Mouse (Mus musculus): ENCODE results near the gene Pdxdc1.
"Not testable (repeated sequence)": the region's sequence is repeated elsewhere in the genome, so short reads cannot be mapped to it uniquely, and the experiment has no call there.

The Pdxdc1 gene

DNA sequence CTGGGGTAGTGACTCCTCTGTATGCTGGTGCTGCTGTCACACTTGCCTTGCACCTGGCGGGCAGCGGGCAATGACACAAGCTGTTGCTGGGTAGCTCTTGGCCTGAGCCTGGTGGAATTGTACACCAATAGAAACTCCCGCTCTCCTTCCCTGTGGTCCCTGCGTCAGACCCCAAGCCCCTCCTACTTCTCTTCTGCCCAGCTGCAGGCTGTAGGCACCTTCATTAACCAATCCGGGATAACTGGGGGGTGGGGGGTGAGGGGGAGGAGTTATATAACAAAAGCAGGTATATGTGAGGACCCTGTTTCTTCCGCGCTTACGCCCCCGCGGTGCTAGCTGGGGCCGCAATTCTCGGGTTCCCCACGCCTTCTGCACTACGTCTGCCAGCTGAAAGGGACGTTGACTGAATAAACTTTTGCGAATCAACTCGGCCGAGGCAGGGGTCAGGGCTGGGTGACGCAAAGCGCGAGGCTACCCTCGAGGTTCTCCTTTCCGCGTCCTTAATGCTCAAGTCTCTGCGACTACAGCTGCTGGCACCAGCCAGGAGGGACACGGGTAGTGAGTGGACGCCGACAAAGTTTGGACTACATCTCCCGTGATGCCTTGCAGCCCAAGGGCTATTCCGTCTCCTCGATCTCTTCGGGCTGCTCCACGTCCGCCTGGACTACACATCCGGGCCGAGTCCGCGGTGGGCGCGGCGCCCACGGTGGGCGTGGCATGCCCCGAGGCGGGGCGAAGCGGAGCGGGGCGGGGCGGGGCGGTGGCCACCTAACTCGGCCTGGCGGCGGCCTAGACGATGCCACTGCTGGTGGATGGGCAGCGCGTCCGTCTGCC is 84.2 kb downstream of the Pdxdc1 start, which contains the start of gene Ntan1:
TSS of gene Ntan1 (plus strand) at position 286 of the 834 bp plus-strand sequence.
- DNase-seq (ENCODE audit: low read depth, low spot score) = peak; percentile 91

GRCm38 (mm10) chr16:13813200-13813599 is 89.7 kb downstream of the Pdxdc1 start:
- no peak for DNase-seq (ENCODE audit: low read depth, low spot score)

- DNase-seq (ENCODE audit: low read depth, low spot score) = no peak
Measured at GRCm38 (mm10) chr16:13812152-13812551, 90.8 kb downstream of the Pdxdc1 start.

DNA sequence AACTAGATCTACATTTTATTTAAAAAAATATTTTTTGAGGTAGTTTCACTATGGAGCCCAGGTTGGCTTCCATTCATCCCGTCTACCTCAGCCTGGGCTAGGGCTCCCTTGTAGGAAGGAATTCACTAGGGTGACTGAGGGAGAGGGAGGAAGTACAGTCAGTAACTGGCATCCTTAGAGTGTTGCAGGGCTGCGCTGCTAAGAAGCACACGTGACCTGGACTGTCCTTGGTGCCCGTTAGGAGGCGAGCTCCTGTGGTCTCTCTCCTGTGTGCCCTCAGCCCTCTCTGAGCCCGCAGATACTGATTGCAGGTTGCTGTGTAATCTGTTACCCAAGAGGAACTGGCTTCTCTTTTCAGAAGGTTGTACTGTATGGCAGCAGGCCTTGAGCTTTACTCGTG is 94.5 kb downstream of the Pdxdc1 start:
- no peak for DNase-seq (ENCODE audit: low read depth, low spot score)

DNA sequence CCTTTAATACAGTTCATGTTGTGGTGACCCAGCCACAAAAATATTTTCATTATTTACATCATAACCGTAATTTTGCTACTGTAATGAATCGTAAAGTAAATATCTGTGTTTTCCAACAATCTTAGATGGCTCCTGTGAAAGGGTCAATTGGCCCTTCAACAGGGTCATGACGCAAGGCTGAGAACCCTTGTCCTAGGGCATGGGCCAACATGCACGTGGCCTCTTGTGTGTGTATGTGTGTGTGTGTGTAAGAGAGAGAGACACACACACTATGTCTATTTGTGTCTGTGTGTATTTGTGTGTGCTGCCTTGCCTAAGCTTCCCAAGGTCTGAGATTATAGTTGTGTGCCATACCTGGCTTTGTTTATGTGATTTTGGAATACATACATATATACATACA is 95.3 kb downstream of the Pdxdc1 start:
- no peak for DNase-seq (ENCODE audit: low read depth, low spot score)

DNA sequence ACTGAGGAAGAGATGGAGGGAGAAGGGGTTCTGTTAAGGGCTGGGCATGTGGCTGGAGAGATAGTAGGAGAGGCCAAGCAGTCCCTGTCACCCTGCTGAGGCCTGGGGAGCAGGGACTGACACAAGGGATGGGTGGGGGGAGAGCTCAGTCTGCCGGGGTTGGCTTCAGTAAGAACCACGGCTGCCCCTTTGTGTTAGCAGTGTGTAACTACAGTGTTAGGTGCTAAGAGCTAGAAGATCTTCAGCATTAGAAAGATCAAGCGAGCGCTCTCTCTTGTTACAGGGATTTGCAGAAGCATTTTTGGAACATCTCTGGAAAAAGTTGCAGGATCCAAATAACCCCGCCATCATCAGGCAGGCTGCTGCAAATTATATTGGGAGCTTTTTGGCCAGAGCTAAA is 98.3 kb downstream of the Pdxdc1 start:
- DNase-seq (ENCODE audit: low read depth, low spot score) = no peak

DNA sequence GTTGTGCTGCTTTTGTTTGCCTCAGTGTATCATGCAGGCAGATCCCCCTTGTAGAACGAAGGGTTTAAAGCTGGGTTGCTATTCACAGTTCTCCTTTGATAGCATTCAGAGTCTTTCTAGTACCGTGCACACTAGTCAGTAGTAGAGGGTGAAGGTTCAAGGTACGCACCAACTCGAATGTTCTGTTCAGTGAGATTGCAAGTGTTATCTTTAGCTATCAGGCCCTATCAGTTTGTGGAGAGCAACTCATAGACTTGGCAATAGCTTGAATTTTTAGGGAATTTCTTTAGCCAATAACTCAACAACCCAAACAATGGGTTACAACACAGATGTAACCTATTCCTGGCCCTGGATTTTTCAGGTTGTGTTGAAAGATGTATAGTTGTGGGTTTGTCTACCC is 101.7 kb downstream of the Pdxdc1 start:
- no peak for DNase-seq (ENCODE audit: low read depth, low spot score)

- no peak for DNase-seq (ENCODE audit: low read depth, low spot score)
Measured at GRCm38 (mm10) chr16:13796746-13797175, 106.2 kb downstream of the Pdxdc1 start.

DNA sequence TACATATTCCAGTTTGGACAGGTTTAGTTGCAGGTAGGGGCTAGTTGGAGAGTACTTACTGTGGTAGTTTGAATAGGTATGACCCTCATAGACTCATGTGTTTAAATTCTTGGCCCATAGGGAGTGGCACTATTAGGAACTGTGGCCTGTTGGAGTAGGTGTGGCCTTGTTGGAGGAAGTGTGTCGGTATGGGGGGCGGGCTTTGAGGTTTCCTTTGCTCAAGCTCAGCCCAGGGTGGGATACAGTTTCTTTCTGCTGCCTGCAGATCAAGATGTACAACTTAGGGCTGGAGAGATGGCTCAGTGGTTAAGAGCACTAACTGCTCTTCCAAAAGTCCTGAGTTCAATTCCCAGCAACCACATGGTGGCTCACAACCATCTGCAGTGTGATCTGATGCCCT is 109.5 kb downstream of the Pdxdc1 start:
- DNase-seq (ENCODE audit: low read depth, low spot score) = not testable (repeated sequence)

DNA sequence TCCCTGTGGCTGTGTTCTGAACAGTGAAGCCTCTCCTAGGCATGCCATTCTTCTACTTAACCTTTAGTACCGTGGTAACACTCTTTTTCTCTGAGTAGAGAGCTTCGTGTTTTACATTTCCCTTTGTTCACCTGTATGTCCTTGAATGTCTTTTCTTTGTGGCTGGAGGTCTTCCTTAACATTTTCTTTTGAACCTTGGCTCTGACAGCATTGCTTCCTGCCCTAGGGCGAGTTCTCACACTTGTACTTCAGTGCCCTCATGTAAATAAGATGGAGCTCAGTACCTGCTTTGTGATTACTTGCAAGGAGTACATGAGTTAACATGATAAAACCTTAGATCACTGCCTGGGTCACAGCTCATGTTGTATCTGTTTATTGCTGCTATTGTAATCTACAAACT is 117.0 kb downstream of the Pdxdc1 start:
- DNase-seq (ENCODE audit: low read depth, low spot score) = no peak
